Mouse (Mus musculus) heart, adult 2 months (tissue): Measurements from ENCODE around the gene Uts2.

Experiments
- CTCF ChIP-seq: fragments of 200-600 bp; IDR thresholded peaks from 2 replicates; pipeline ENCODE4 v1.8.1; 2022; ENCODE audit warnings: antibody characterized with exemption, mild to moderate bottlenecking, moderate library complexity
- POLR2A ChIP-seq: fragments of 200-500 bp; IDR thresholded peaks from 2 replicates; pipeline ENCODE4 v1.6.1; 2011; ENCODE audit warnings: mild to moderate bottlenecking, low read depth, low read length, control low read depth; ENCODE audit not compliant: insufficient read depth

GRCm38 (mm10) chr4:150978156-150978910 is 18.6 kb upstream of the Uts2 start:
- TF ChIP-seq CTCF: no peak
- TF ChIP-seq POLR2A: no peak
